Mouse (Mus musculus): ENCODE measurements at regions not wholly inside any gene's neighbourhood (a gene's known extent, or its start where the extent isn't known, plus 50 kb on each side); places are given as distances from the start of the nearest gene placed in this dataset.

DNA sequence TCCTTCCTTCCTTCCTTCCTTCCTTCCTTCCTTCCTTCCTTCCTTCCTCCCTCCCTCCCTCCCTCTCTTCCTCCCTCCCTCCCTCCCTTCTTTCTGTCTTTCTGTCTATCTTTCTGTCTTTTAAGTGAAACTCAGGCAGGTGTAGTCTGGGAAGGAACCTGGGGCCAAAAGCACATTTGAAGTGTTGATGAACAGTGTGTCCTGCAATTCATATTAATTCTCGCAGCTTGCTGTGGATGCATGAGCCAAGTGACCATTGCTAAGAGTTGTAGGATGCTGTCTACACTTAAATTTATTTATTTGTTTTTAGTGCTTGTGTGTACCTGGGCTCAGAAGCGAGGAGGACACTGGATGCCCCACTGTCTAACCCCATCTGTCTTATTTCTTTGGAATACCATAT lies 126.7 kb upstream of the Lrig1 start:
- no peak overlapping the region for H3K27ac ChIP-seq (ENCODE audit: insufficient read depth, low read depth, low read length)
- H3K4me1 ChIP-seq (ENCODE audit: control insufficient read depth, insufficient read depth, low read length): no peaks in the 10 kb centered on the region
- TF ChIP-seq POLR2A (IDR thresholded peaks at IDR 0.05; ENCODE audit: insufficient read depth, low read depth, low read length) (no peak), CTCF (IDR thresholded peaks at IDR 0.05; ENCODE audit: insufficient read depth, low read depth, low read length) (no peak)
- 88% methylated on average over 2 of the region's 2 CpGs for WGBS
- H3K4me3 ChIP-seq (ENCODE audit: insufficient read depth, low read depth, low read length): no peak overlapping the region

DNA sequence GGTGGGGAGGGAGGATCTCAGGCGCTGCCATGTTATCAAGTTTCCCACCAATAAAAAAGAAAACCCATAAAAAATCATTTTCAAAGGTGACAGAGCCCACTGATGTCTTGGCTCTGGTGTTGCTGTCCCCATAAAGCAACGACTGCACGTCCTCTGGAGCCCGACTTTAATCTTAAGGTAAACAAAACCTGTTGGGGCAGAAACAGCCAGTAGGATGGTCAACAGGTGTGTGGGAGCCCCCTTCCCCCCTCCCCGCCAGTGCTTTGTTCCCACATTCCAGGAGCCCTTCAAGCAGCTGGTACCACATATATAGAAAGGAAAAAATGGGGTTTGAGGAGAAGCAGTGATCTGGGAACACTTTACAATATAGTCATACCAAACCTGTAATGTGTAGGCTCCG lies 118.3 kb upstream of the Lrig1 start:
- H3K27ac ChIP-seq (ENCODE audit: insufficient read depth, low read depth, low read length): no peak overlapping the region
- no peak overlapping the region for H3K4me3 ChIP-seq (ENCODE audit: insufficient read depth, low read depth, low read length)
- no peaks in the 10 kb centered on the region for H3K4me1 ChIP-seq (ENCODE audit: control insufficient read depth, insufficient read depth, low read length)
- WGBS: 81% methylated on average over 6 of the region's 6 CpGs
- no peak for TF ChIP-seq CTCF (IDR thresholded peaks at IDR 0.05; ENCODE audit: insufficient read depth, low read depth, low read length)
- TF ChIP-seq POLR2A (IDR thresholded peaks at IDR 0.05; ENCODE audit: insufficient read depth, low read depth, low read length): no peak

DNA sequence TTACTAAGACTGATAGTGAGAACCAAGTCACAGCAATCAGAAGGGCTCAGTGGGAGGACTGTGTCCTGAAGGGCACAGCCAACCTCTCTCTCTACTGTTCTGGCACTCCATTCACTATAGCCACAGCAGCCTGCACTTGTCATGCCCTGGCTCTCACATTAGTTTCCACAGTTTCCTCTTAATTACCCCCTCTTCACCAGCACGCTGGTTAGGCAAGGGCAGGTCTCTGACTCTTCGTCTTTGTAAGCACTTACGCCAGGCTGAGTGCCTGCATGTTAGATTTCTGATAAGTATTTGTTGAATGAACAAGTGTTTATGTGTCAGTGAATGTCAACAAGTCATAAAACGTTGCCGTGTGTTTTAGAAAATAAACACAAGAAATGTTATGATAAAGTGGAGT lies 116.2 kb upstream of the Lrig1 start:
- TF ChIP-seq CTCF (IDR thresholded peaks at IDR 0.05; ENCODE audit: insufficient read depth, low read depth, low read length) (no peak), POLR2A (IDR thresholded peaks at IDR 0.05; ENCODE audit: insufficient read depth, low read depth, low read length) (no peak)
- Histone ChIP-seq H3K4me3 (ENCODE audit: insufficient read depth, low read depth, low read length) (no peak overlapping the region), H3K4me1 (ENCODE audit: control insufficient read depth, insufficient read depth, low read length) (no peaks in the 10 kb centered on the region), H3K27ac (ENCODE audit: insufficient read depth, low read depth, low read length) (no peak overlapping the region)
- 61% methylated on average over 5 of the region's 5 CpGs for WGBS

DNA sequence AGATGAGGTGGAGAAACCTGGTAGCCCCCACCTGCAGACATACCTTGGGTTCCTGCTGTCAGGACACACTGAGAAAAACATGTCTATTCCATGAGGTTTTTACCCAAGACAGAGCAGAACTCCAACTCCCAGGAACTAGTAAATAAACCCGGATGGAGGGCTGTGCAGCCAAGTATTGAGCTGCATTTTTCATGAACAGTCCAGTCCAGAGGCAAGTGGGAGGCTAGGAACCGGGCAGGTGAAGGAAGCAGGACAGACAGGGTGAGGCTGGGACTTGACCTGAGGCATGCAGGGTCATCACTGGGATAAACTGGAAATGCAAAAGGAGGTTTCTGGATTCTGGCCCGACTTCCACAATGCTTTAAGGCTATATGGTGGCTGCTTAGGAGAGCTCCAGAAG lies 114.8 kb upstream of the Lrig1 start:
- TF ChIP-seq POLR2A (IDR thresholded peaks at IDR 0.05; ENCODE audit: insufficient read depth, low read depth, low read length): no peak
- Histone ChIP-seq H3K4me3 (ENCODE audit: insufficient read depth, low read depth, low read length) (no peak overlapping the region), H3K27ac (ENCODE audit: insufficient read depth, low read depth, low read length) (no peak overlapping the region), H3K4me1 (ENCODE audit: control insufficient read depth, insufficient read depth, low read length) (no peaks in the 10 kb centered on the region)
- 80% methylated on average over 3 of the region's 3 CpGs for WGBS

DNA sequence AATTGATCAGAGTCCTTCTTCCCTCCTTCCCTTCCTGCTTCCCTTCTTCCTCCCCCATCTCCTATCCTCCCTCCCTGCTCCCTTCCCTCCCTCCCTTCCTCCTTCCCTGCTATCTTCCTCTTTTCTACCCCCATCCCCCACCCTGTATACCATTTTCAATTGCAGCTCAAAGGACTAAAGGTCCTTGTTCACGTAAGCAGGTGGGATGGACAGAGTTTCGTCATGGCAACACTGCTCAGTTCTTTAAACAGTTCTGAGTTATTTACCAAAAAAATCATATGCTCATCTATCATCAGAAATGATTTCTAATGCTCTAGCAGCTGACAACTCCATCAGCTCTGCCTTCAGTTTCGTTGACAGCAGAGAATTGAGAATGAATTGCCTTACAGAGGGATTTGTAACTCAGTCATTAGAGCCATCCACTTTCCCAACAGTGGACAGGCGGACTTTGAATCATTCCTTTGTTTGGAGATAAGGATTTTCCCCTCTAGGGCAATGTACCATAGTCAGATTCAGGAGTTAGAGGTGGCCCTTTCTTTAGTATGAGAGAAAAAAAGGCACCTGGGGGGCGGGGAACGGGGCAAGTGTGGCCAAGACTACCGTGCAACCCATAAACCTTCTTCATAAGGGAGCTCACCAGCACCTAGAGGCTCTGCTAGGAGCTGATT lies 113.7 kb upstream of the Lrig1 start:
- Histone ChIP-seq H3K4me1 (ENCODE audit: control insufficient read depth, insufficient read depth, low read length) (no peaks in the 10 kb centered on the region), H3K27ac (ENCODE audit: insufficient read depth, low read depth, low read length) (no peak overlapping the region), H3K4me3 (ENCODE audit: insufficient read depth, low read depth, low read length) (no peak overlapping the region)
- WGBS: 70% methylated on average over 7 of the region's 7 CpGs
- TF ChIP-seq POLR2A (IDR thresholded peaks at IDR 0.05; ENCODE audit: insufficient read depth, low read depth, low read length): no peak
- no peak for TF ChIP-seq CTCF (IDR thresholded peaks at IDR 0.05; ENCODE audit: insufficient read depth, low read depth, low read length)

DNA sequence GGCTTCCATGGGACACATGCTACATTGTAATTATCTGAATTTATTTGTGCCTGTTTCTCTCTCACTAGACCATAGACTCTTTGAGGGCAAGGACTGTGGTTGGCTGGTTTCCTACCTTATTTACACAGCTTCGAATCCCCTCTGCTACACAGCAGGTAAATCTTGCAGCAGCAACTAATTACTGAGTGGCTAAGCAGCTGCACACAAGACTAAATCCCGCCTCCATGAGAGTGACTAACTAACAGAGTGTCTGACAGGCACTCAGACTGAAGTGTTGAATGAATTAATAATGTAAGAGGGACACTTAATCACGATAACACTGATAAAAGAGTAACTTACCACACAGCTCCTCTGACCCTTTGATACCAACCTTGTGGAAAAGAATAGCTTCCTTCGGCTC lies 111.9 kb upstream of the Lrig1 start:
- Histone ChIP-seq H3K4me1 (ENCODE audit: control insufficient read depth, insufficient read depth, low read length) (no peaks in the 10 kb centered on the region), H3K27ac (ENCODE audit: insufficient read depth, low read depth, low read length) (no peak overlapping the region), H3K4me3 (ENCODE audit: insufficient read depth, low read depth, low read length) (no peak overlapping the region)
- WGBS: 41% methylated on average over 4 of the region's 4 CpGs
- no peak for TF ChIP-seq POLR2A (IDR thresholded peaks at IDR 0.05; ENCODE audit: insufficient read depth, low read depth, low read length)
- TF ChIP-seq CTCF (IDR thresholded peaks at IDR 0.05; ENCODE audit: insufficient read depth, low read depth, low read length): no peak

DNA sequence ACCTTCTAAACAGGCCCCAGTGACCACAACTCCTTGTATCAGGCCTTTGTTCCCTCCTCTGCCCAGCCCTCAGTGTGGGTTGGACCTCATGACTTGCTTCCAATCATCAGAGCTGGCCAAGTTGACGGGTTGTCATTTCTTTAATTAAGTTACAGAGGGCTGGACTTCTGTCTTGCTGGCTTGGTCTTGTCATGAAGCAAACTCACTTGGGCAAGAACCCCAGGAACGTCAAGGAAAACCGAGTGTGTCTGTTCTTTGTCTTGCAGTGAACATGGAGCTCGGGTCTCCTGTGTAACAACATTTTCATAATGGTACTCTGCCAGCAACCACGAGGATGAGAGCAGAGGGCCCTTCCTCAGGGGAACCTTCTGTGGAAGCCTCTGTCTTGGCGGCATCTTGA lies 107.3 kb upstream of the Lrig1 start:
- 83% methylated on average over 6 of the region's 6 CpGs for WGBS
- TF ChIP-seq CTCF (IDR thresholded peaks at IDR 0.05; ENCODE audit: insufficient read depth, low read depth, low read length) (no peak), POLR2A (IDR thresholded peaks at IDR 0.05; ENCODE audit: insufficient read depth, low read depth, low read length) (no peak)
- Histone ChIP-seq H3K27ac (ENCODE audit: insufficient read depth, low read depth, low read length) (no peak overlapping the region), H3K4me1 (ENCODE audit: control insufficient read depth, insufficient read depth, low read length) (no peaks in the 10 kb centered on the region), H3K4me3 (ENCODE audit: insufficient read depth, low read depth, low read length) (no peak overlapping the region)

DNA sequence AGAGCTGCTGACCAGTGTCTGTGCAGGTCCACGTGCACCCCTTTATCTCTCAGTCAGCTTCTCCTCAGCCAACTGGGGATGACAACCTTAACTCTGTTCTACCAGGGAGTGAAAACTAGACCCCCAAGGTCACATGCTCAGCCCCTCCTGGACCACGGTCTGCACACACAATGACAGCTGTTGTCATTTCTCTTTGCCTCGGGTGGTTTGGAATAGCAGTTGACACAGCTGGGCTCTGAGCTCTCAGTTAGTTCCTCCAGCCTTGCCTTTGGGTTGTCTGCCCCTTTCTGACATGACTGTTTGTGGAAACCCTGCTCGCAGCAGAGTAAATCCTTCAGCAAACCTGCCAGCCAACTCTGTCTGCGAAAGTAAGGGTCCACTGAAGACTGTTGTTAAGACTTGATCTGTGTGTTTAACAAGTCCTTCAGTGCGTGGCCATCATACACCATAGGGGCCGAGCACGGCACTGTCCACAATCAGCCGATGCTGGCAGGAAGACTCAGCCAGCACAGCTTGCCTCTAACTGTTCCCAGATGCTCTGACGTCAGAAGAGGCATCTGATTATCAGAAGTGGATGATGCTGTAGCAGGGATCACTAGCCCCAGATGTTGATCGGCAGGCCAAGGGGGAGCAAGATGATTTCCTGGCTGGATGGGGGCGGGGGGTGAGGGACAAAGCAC lies 106.7 kb upstream of the Lrig1 start:
- H3K27ac ChIP-seq (ENCODE audit: insufficient read depth, low read depth, low read length): no peak overlapping the region
- no peak for TF ChIP-seq POLR2A (IDR thresholded peaks at IDR 0.05; ENCODE audit: insufficient read depth, low read depth, low read length)
- H3K4me3 ChIP-seq (ENCODE audit: insufficient read depth, low read depth, low read length): no peak overlapping the region
- 69% methylated on average over 12 of the region's 12 CpGs for WGBS
- no peaks in the 10 kb centered on the region for H3K4me1 ChIP-seq (ENCODE audit: control insufficient read depth, insufficient read depth, low read length)

DNA sequence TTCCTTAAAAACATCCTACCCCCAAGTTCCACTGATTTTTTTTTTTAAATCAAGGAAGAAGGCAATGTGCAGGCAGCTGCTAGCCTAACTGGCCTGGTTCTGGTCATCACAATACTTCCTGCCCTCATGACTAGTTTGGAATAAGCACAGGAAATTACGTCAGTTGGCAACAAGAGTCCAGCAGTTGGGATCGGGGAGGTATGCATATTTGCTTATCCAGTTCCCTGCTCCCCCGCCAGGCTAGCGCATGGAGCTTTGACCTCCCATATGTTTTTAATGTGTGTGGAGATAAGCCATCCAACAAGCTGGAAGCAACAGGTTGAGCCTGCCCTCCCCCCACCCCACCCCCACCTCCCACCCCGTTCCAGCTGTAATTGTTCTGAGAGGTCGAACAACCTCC lies 105.7 kb upstream of the Lrig1 start:
- WGBS: 86% methylated on average over 6 of the region's 6 CpGs

More for the DNA sequence above, 105.7 kb upstream of the Lrig1 start:
- H3K27ac ChIP-seq (ENCODE audit: insufficient read depth, low read depth, low read length): no peak overlapping the region
- H3K4me3 ChIP-seq (ENCODE audit: insufficient read depth, low read depth, low read length): no peak overlapping the region
- TF ChIP-seq CTCF (IDR thresholded peaks at IDR 0.05; ENCODE audit: insufficient read depth, low read depth, low read length): no peak
- TF ChIP-seq POLR2A (IDR thresholded peaks at IDR 0.05; ENCODE audit: insufficient read depth, low read depth, low read length): no peak
- H3K4me1 ChIP-seq (ENCODE audit: control insufficient read depth, insufficient read depth, low read length): peaks cover 4% of the 10 kb centered on the region; the same call in 1 of the 2 replicates
